Mouse (Mus musculus) spleen, adult 2 months (tissue): Measurements from ENCODE around the gene Zscan20.

Source experiments
- CTCF ChIP-seq: fragments of 200-500 bp; IDR thresholded peaks from 2 replicates; pipeline ENCODE4 v1.5.1; 2011; ENCODE audit warnings: mild to moderate bottlenecking, inconsistent platforms; ENCODE audit not compliant: insufficient read depth, insufficient read length, insufficient replicate concordance; ENCODE audit errors: extremely low read depth
- POLR2A ChIP-seq: fragments of 200-500 bp; IDR thresholded peaks from 2 replicates; pipeline ENCODE4 v1.6.1; 2011; ENCODE audit warnings: low read depth, low read length, inconsistent platforms

GRCm38 (mm10) chr4:128654505-128655381, 44.8 kb upstream of the Zscan20 start, which contains the start of gene Phc2:
- TF ChIP-seq POLR2A: no peak
- TF ChIP-seq CTCF: no peak
